13 mouse cellular contexts compared by ENCODE assay signal in genomic region chr6:90618274-90618673, GRCm38 (mm10). TPM values are rescaled to one million over a fixed set of nuclear protein-coding genes. Genes with fewer than 3 reads are reported as not detected.
A peak's percentile ranks its signal among the peaks of the same experiment; 100 is the strongest.
DNase-seq lines count a peak whose midpoint lies in the region; ATAC-seq and TF ChIP-seq lines count a peak whose summit lies in the region.
"Had no signal": no experiment of that assay in that cellular context is flagged by ENCODE, and none has a peak within 500 bp of the region (broad histone marks: within the 10 kb centered on the region; RNA-seq: fewer than 3 reads in every experiment).

No protein-coding gene starts in this region.

- no peaks in the 10 kb centered on the region for H3K9me3 ChIP-seq in megakaryocyte, embryonic 14.5 days
- H3K9me3 ChIP-seq in liver, embryonic 12.5 days (replicated peaks) = no peaks in the 10 kb centered on the region
- H3K9me3 ChIP-seq in hindbrain, embryonic 13.5 days = no peaks in the 10 kb centered on the region

- H3K27me3 ChIP-seq in megakaryocyte, embryonic 14.5 days (replicated peaks) = no peaks in the 10 kb centered on the region
- H3K27me3 ChIP-seq in liver, embryonic 12.5 days (replicated peaks) = no peaks in the 10 kb centered on the region
- H3K27me3 ChIP-seq in hindbrain, embryonic 13.5 days = no peaks in the 10 kb centered on the region

- DNase-seq in gastrocnemius, adult 2 months = no peak
- DNase-seq in gastrocnemius, adult 18-20 months (ENCODE audit: low spot score) = no peak
- DNase-seq in thymus, postnatal 25 days = peak; percentile 77
- DNase-seq in right cerebral cortex, postnatal 4 days = no peak
- DNase-seq: gastrocnemius, postnatal 25 days; left cerebral cortex, postnatal 4 days; right cerebral cortex, postnatal 25 days had no signal

- H3K4me2 ChIP-seq in liver, embryonic 12.5 days = peak overlapping the region; percentile 83
- no peak overlapping the region for H3K4me2 ChIP-seq in hindbrain, embryonic 13.5 days

- peaks cover 100% of the 10 kb centered on the region for H3K4me1 ChIP-seq in megakaryocyte, embryonic 14.5 days
- H3K4me1 ChIP-seq in liver, embryonic 12.5 days = peaks cover 94% of the 10 kb centered on the region
- peaks cover 26% of the 10 kb centered on the region for H3K4me1 ChIP-seq in hindbrain, embryonic 13.5 days (replicated peaks)

- WGBS in liver, embryonic 12.5 days (ENCODE audit: insufficient replicate concordance) = 16% methylated on average over 4 of the region's 4 CpGs
- WGBS in hindbrain, embryonic 13.5 days = 79% methylated on average over 4 of the region's 4 CpGs

- intact Hi-C loops in gastrocnemius, adult 2 months (cut with DNase I) = no loop called here

- peaks cover 41% of the 10 kb centered on the region for H3K36me3 ChIP-seq in megakaryocyte, embryonic 14.5 days (replicated peaks; ENCODE audit: low read length)
- 0 out of 2 replicates have a peak, but pooled peaks cover 3% of the 10 kb centered on the region for H3K36me3 ChIP-seq in liver, embryonic 12.5 days
- H3K36me3 ChIP-seq in hindbrain, embryonic 13.5 days = no peaks in the 10 kb centered on the region

- TF ChIP-seq CTCF in gastrocnemius, adult 2 months (IDR thresholded peaks at IDR 0.05) = no peak

- peak overlapping the region; percentile 65 for H3K4me3 ChIP-seq in gastrocnemius, adult 2 months
- H3K4me3 ChIP-seq in megakaryocyte, embryonic 14.5 days (replicated peaks) = peak overlapping the region; percentile 89
- peak overlapping the region; percentile 68 for H3K4me3 ChIP-seq in liver, embryonic 12.5 days
- H3K4me3 ChIP-seq in hindbrain, embryonic 13.5 days = no peak overlapping the region

- peak overlapping the region; percentile 92 for H3K27ac ChIP-seq in gastrocnemius, adult 2 months
- peak overlapping the region; percentile 99 for H3K27ac ChIP-seq in liver, embryonic 12.5 days
- H3K27ac ChIP-seq in hindbrain, embryonic 13.5 days = no peak overlapping the region
- H3K27ac ChIP-seq: macrophage had no signal

- H3K9ac ChIP-seq in liver, embryonic 12.5 days = peak overlapping the region; percentile 89
- H3K9ac ChIP-seq in hindbrain, embryonic 13.5 days = no peak overlapping the region

- ATAC-seq in megakaryocyte, adult 5-6 weeks (ENCODE audit: poor library complexity, severe bottlenecking) = no peak
- peak; percentile 30; the same call in 1 of the 2 replicates for ATAC-seq in liver, embryonic 12.5 days
- no peak for ATAC-seq in hindbrain, embryonic 13.5 days (ENCODE audit: low FRiP score)
- ATAC-seq: intestine, postnatal 0 days had no signal

RNA-seq across cellular contexts. Expression of gene Slc41a3, which starts 13.7 kb away (rescaled TPM):
- total RNA-seq in gastrocnemius, adult 2 months (2021) = 100 to 1,000 TPM in 1 of 2 experiments, 10 to 100 TPM in 1; 75.0 to 118 TPM
- 10 to 100 TPM; 83.4 to 93.7 TPM for total RNA-seq in gastrocnemius, adult 18-20 months (2021)
- 13.2 and 31.2 TPM in 2 replicates for polyA plus RNA-seq in megakaryocyte, embryonic 14.5 days (2012; ENCODE audit: insufficient read depth, low replicate concordance)
- 11.5 and 11.6 TPM in 2 replicates for total RNA-seq in megakaryocyte, adult 5-6 weeks (2015)
- 5.8 and 7.1 TPM in 2 replicates for total RNA-seq in megakaryocyte, adult 5-6 weeks (2017)
- 39.7 and 42.4 TPM in 2 replicates for polyA plus RNA-seq in liver, embryonic 12.5 days (2016; fragmentation: Nextera tagmentation; extraction: Ambion mirVana)
- polyA plus RNA-seq in hindbrain, embryonic 13.5 days (2015; fragmentation: Nextera tagmentation; extraction: Ambion mirVana) = 5.1 and 5.5 TPM in 2 replicates

Comparison
In these comparisons a context has a peak if more than half of its experiments do, and no peak if none do; other contexts are left out.
1. RNA of gene Slc41a3, which starts 13.7 kb away (total RNA-seq): 75.0 to 118 TPM in gastrocnemius, adult 2 months and 83.4 to 93.7 TPM in gastrocnemius, adult 18-20 months; 5.8 to 11.6 TPM in megakaryocyte, adult 5-6 weeks; every median in the first group is over 4 times any median in the second.